Mouse (Mus musculus): ENCODE measurements around the gene Arl10.

- TF ChIP-seq USF1 (IDR thresholded peaks at IDR 0.05; ENCODE audit: low read depth): no peak
- no peak for TF ChIP-seq CTCF (IDR thresholded peaks at IDR 0.05; ENCODE audit: control insufficient read depth, insufficient read depth, insufficient read length)
- TF ChIP-seq MYOG (IDR thresholded peaks at IDR 0.05; ENCODE audit: control insufficient read depth, extremely low read depth, insufficient read length): no peak
- no peak for TF ChIP-seq MAX (IDR thresholded peaks at IDR 0.05)
- TF ChIP-seq FOSL1 (IDR thresholded peaks at IDR 0.05; ENCODE audit: insufficient read depth, low read length, poor library complexity, severe bottlenecking): no peak
- no peak for TF ChIP-seq MYOD1 (IDR thresholded peaks at IDR 0.05; ENCODE audit: control insufficient read depth, insufficient read length, low read depth)
Measured at GRCm38 (mm10) chr13:54589414-54589995, 14.7 kb downstream of the Arl10 start.

All from C2C12 (cell line).